Mouse (Mus musculus) gastrocnemius, adult 8-10 months (tissue): ENCODE data around the gene Dct. TPM values are rescaled to one million over a fixed set of nuclear protein-coding genes. Genes with fewer than 3 reads are reported as not detected.
A peak's percentile ranks its signal among the peaks of the same experiment; 100 is the strongest.

Experiments used
- DNase-seq, 2 experiments: peaks; one replicate each; pipeline ENCODE4 v3.0.0; 2022; ENCODE audit warnings: low spot score in 2 of 2
- total RNA-seq, 4 experiments: library from RNA; stranded (reverse); gene quantifications; 2 replicates each; pipeline ENCODE4 v1.2.4; 2022

The Dct gene
- total RNA-seq = under 1 TPM; 0.22 to 0.75 (median 0.45) TPM

- no peak for DNase-seq
Measured at GRCm38 (mm10) chr14:118051975-118052630, at the start of gene Dct. TSS of gene Dct (minus strand) at chr14:118052244.

DNA sequence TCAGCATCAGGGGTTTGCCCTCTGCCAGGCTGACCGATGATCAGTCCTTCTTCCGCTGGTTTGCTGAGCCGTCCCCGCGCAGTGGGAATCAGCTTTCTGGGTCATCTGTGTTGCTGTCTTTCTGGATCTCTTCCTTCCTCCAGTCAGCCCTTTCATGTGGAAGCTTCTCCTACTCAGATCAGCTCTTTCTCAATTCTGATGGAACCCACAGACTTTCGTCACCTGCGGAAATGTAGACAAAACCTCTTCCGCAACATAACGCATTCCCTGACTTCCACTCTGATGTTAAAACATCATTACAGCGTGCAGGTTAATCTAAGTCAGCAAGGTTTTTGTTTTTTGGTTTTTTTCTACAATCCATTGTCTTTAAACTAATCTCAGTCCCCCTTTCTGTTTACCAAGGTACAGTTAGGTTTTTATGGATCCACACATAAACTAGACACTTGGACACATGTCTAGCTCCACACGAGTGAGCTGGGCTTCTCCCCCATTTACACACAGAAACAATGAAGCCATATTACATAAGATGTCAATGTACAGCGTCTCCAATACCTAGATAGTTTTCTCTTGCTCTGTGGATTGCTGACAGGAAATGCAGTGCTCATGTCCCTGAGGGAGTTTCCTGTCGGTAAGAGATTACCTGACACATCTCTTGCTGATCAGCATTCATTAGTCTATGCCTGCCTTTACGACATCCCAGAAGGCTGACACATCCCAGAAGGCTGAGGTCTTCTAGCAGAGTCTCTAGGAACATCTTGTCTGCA lies 49.4 kb upstream of the Dct start:
- DNase-seq = no peak

GRCm38 (mm10) chr14:118098265-118098664 lies 46.2 kb upstream of the Dct start:
- no peak for DNase-seq

DNA sequence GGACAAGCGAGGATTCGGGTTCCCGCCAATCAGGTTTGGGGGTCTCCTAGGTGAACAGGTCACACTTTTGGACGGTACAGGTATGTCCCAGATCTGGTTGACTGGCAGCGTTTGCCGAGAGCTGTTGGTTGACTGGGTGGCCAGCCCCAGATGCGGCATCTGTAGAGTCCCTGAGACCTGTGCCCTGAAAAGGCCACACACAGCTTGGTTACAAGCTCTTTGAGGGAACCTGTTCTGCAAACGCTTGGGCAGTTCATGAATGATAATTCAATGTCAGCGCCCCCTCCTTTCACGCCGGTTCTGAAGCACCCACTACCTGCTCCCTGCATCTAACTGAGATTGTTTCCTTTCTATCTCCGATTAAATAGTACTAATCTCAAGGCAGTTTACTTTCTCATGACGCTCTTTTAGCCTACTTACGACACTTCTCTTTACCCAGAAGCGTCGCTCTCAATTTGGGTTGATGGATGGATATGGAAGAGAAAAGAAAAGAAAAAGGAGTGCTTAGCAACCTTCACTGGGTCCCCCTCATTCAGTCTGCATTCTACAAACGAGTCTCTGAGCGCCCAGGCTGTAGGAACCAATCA lies 37.9 kb upstream of the Dct start:
- no peak for DNase-seq

- peak; percentile 85 to 88 for DNase-seq
Measured at GRCm38 (mm10) chr14:118089215-118089805, 37.3 kb upstream of the Dct start.

DNA sequence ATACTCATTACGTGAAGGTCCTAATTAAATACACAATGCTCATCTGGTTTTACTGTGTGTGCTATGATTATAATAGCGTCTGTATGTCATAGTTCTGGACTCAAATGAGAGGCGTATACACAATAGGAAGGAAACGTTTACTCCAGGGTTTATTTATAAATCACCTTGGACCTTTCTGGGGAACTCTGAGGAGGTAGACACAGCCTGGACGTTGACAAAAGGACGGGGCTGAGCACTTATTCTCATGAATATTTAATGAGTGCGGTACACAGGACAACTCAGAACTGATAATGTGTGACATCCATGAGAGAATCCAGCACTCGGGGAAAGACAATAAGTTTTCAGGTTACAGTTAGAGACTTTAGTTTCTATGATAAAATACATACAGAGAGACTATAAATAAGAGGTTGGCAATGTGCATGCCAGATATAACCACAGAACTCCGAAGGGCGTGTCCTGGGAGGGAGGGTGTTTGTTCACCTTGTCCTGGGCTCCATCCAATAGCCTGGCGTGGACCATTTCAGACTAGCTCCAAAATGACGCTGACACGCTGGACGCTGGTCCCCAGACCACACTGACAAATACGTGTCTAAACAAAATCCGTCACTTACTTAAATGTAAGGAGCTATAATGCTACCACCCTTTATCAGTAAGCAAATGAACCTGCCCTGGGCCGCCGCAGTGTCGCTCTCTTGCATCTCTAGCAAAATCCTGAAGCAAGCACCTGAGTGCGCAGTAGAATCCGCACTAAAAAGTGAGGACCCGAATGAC lies 36.6 kb upstream of the Dct start:
- DNase-seq = no peak

DNA sequence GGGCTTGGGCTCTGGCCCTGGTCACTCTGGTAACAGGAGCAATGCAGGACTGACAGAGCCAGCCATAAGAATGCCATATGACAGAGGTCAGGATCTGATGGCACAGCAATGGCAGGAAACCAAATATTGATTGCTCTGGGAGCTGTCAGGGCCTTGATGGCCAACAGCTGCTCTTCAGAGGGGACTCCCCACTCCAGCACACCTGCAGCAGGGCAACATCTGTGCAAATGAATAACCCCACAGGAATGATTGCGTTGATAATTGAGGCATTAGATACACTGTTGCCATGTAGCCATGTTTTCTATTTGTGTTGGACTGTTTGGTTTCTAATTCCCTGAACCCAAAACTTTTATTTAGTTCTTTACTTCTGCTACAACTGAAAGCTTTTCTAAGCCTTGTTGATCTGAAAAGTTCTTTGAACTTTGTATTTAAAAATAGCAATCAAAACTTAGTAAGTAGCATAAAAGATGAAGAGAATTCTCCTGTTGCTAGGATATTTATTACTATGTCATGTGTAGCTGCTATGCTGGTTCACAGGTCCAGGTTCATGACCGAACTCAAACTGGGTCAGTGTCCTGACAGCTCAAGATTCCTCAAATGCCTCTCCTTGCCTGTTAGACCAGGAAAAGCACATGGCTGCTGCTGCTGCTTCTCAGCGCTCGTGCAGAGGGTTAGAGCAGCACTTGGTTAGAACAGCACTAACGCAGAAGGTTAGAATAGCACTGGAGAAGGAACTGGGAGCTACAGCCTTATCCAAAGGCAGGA lies 34.4 kb upstream of the Dct start:
- no peak for DNase-seq

DNA sequence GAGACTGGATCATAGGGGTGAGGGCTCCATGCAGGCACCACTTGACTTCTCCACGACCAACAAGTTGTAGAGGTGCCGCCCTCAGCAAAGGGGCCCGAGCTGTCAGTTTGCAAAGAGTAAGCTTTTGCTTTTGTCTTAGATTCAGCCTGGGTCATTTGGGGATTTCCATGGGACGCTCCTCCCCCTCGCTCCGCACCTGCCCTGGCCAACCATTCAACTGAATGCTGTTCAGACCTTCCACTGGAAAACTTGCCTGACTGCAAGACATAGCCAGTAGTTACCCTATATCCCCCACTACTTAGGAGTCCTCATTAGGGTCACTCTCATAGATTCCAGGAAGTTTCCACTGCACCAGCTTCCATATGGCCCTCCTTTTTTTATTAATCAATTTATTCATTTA lies 31.8 kb upstream of the Dct start:
- DNase-seq = no peak

DNA sequence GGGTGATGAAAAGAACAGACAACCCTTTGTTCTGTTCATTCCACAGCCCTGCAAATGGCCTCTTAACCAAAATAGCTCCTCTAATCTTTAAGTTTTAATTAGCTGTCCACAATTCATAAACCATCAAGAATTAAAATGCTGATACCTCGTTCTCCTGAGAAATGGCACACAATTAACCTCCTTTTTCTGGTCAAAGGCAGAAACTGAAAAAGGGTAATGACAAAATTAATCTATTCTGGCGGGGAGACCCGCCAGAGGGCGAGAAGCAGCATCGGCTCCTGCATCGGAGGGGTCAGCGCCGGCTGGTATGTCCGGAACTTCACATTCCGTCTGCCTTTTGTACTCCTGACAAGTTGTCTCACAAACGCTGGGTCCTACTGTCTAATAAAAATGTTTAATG lies 28.6 kb upstream of the Dct start:
- DNase-seq = no peak

- no peak for DNase-seq
Measured at GRCm38 (mm10) chr14:118070100-118070499, 18.1 kb upstream of the Dct start.

DNA sequence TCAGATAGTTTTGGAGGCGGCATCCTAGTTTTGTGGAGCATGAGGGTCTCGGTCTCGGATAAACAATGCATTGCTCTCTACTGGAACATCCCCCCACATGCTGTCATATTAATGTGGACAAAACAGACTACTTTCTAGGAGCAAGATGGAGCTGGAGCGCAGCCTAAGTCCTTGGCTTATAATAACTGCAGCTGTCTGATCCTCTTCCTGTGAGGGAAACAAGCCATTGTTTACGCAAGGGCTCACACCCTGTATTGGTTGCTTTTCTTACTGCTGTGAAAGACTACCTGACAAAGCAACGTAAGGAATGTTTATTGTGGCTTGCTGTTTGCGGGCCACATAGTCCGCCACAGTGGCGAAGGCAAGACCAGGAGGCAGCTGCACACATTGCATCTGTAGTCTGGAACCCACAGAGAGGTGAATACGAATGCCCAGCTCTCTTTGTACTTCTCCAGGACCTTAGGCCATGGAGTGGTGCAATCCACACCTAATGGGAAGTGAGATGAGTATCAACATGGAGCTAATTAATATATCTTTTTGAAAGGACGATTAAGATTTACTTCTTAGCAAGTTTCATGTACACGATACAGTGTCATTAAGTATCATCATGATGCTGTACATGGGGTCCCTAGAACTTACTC lies 17.5 kb upstream of the Dct start:
- DNase-seq = no peak

- DNase-seq = no peak
Measured at GRCm38 (mm10) chr14:118061766-118062432, 9.9 kb upstream of the Dct start.

DNA sequence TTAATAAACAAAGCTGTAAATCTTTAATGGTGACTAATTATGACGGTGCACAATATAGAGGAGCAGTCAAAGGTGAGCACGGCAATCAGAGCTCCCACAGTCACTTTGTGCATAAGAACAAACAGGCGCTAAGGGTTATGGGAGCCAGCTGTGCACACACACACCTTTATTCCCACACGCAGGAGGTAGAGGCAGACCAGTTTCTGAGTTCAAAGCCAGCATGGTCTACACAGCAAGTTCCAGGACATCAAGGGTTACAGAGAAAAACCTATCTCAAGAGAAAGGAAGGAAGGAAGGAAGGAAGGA lies 6.5 kb upstream of the Dct start:
- no peak for DNase-seq

DNA sequence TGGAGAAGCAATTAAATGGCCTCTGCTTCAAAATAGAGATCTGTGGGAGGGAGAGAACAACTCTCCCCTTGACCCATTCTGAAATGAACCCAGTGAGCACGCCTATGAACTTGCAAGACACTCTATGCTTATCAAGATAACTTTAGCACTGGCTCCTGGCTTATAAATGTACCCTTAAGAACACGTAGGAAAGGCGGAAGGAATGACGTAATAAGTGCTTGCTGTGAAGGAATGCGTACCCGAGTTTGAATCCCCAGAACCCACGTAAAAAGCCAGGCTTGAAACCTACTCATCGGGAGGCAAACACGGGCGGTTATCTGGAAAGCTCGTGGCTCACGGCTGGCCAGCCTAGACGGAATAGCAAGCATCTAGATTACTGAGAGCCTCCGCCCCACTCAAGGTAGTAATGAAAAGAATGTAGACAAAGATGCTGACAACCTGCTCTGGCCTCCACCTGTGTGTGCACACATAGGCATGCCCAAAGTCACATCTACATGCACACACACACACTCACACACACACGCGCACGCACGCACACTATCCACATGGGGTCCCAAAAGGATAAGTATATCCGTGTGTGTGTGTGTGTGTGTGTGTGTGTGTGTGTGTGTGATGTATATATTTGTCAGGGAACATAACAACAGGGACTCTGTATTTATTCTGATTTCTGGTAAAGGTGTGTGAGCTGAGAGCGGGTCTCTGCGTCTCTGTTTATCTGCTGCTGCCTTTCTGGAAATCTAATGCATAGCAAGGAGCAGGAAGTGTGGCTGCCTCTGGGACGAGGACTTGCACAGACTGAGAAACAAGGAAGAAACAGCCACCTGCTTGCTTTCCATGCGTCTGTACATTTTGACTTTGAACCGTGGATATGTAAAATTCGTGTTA lies 5.9 kb upstream of the Dct start:
- no peak for DNase-seq

GRCm38 (mm10) chr14:118052770-118053169 lies 726 bp upstream of the Dct start:
- DNase-seq = no peak

GRCm38 (mm10) chr14:118051396-118051795 lies 648 bp downstream of the Dct start:
- DNase-seq = no peak

- DNase-seq = no peak
Measured at GRCm38 (mm10) chr14:118050990-118051389, 1.1 kb downstream of the Dct start.

- no peak for DNase-seq
Measured at GRCm38 (mm10) chr14:118050431-118050830, 1.6 kb downstream of the Dct start.
